Mouse (Mus musculus) MEL-GATA-1-ER (cell line): ENCODE measurements around the gene Fgfr2.

Experiments
- DNase-seq: peaks from one replicate; pipeline ENCODE4 v3.0.0-alpha.2; 2012; ENCODE audit warnings: low read depth; ENCODE audit errors: extremely low read depth

Fgfr2 gene

DNA sequence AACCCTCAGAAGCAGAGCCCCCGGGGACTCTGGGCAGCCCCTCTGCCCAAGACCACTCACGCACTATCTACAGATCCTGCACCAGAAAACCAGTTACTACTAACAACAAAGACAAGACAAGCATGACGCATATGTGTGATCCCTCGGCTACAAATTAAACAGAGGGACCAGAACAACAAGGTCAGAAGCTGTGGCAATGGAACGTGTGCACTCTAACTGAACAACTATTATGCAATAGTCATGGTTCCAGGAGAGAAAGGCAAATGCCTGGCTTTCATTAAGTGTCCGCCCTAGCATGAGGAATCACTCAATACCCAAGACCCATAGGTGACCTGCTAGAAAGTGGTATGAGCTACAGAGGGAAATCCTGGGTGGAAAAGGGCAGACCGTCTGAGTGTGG is 346.0 kb downstream of the Fgfr2 start:
- no peak for DNase-seq

DNA sequence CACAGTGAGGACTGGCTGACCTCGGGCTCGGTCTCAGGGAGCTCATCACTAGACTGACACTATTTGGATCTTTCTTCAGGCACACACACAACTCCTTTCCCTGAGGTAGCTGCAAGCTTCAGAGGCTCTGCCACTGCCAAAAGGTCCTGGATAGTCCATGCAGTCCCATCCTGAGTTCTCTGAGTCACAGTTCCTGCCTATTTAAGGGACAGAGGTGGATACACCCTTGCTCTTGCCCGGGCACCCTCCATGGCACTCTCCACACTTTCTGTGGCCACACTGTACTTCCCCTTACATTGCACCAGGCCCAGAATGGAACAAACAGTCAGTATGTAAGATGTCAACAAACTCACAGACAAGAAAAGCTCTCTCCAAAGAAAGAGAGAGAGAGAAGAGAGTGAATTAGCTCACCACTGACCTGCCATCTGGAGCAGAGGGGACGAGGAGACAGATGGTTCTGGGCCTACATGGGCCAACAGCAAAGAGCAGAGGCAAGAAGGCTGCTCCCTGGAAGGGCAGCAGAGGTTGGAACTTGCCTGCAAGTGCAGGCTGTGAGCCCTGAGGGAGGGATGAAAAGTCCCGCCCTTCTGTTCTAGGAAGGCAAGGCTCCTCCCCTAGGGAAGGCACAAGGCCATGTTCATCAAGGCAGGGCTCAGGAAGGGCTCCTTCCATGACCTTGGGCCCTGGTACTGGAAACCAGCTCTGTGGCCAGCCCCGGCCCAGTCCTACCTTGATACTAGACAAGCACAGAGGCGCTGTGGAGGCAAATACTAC is 346.6 kb downstream of the Fgfr2 start:
- no peak for DNase-seq

DNA sequence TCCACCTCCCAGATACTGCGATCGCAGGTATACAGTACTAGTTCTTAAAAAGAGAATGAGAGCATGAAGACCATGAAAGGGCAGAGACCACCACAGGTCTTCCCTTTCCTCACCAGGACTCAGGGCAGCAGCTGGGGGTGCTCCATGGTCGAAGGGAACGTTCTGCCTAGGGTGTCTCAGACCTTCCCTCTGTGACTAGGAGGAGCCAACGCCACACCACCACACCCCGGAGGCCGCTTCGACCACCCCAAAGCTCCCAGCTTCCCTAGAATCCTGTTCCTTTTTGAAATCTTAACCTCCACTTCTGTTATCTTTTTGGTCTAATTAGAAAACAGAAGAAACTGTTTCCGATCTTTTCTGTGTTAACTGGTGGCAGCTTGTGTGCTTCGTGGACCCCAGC is 347.2 kb downstream of the Fgfr2 start:
- no peak for DNase-seq

DNA sequence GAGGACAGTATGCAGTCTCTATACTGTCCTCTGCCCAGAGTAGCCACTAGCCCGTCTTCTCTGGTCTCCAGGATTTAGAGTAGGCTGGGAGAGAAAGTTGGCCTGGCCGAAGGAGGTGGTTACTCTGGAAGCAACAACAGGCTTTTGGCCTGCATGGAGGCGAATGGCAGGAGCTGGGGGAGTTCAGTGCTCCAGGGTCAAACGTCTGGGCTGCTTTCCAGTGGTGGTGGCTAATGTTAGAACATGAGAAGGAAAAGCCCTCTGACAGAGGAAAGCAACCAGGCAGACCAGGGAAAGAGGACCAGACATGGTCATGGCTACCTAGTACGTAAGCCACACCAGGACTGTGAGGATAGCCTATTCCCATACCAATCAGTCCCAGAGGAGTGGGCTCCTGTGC is 347.8 kb downstream of the Fgfr2 start:
- no peak for DNase-seq

DNA sequence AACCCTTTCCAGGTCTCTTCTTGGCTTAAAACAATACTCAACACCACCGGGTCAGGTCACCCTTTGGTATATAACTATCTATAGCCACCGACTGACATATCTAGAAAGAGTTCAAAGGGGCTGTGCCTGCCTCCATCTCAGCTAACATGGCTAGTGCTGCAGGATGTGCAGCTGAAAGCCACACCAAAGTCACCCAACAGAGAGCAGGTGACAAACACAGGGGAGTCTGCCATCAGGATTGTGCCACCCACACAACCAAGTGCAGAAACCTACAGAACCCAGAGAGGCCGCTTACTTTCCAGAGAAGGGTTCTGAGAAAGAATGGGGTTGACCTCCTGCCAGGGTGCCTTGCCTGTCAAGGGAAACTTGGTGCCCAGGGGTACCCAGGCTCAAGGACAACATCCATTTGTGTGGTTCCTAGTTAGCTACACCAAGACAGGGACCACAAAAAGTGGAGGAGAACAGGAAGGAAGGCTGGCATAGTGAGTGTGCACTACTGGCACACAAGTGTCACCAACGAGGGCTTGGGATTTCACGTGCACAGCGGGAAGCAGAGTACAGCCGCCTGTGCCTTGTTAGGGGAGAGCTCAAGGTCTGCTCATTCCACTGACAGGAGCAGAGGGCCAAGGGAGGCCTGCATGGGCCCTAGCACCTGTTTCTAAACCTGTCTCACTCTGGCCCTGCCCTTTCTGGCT is 350.0 kb downstream of the Fgfr2 start:
- no peak for DNase-seq

DNA sequence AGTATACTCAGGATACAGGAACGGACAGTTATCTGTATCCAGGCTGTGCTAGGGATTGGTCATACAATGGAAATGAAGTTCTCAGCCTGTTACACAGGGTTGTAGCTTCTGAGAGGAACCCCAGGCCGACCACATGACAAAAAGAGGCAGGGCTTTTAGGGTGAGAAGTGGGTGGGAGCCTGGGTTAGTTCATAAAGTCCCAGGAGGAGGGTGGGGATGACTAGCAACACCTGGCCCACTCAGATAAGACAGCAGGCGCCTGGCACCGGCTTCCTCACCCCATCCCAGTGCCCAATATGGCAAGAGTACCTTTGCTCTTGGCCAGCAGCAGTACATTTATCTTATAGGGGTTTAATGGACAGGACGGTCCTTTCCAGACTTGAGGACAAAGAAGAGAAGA is 350.7 kb downstream of the Fgfr2 start:
- DNase-seq, result peak; percentile 48

DNA sequence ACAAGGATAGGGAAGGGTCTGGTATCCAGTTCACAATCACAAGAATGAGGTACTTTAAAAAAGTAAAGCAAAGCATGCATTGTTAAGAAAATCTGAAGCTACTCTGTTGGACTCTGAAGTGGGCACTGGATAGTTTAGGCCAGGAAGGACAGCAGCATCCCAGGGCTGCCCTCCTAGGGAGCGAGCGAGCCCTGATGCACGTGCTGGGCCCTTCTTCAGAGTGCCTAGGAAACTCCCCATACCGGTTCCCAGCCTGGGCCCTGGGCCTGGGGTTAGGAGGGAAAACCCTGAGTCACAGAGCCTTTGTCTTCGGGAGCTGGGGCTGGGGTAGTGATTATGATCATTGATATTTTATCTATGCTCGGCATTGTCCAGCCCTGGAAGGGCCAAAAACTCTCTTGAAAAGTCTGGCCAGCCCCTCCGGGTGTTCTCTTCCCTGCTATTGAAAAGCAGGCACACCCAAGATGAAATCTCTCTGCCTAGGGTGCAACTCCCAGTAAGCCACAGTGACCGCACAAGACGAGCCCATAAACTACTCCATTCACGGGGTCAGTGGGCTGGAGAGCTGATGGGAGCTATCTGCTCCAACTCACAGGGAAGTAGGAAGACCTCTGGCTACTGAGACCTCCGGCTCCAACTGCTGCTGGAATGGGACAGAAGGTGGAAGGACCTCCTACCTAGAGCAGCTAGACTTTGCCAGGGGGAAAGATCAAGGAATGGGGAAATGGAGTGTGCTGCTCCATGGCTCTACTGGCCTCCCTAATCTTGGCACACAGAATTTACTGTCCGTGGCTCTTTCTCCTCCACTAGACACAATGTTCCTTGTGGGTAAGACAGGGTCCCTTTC is 354.4 kb downstream of the Fgfr2 start:
- no peak for DNase-seq

DNA sequence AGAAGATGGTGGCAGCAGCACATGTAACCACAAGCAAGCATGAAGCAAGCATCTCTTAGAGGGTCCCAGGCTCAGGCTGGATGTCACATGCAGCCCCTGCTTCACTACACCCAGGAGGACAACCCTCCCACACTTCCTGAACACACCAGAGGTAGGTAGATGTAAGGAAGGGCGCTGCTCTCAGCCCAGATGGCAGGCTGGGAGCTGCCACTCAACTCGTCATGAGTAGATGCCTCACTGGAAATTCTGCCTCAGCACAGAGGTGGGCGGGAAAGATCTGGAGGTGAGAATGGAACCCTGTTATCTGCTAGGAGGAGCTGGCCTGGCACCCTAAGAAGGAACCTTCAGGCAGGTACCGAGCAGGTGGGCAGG is 355.2 kb downstream of the Fgfr2 start:
- no peak for DNase-seq

DNA sequence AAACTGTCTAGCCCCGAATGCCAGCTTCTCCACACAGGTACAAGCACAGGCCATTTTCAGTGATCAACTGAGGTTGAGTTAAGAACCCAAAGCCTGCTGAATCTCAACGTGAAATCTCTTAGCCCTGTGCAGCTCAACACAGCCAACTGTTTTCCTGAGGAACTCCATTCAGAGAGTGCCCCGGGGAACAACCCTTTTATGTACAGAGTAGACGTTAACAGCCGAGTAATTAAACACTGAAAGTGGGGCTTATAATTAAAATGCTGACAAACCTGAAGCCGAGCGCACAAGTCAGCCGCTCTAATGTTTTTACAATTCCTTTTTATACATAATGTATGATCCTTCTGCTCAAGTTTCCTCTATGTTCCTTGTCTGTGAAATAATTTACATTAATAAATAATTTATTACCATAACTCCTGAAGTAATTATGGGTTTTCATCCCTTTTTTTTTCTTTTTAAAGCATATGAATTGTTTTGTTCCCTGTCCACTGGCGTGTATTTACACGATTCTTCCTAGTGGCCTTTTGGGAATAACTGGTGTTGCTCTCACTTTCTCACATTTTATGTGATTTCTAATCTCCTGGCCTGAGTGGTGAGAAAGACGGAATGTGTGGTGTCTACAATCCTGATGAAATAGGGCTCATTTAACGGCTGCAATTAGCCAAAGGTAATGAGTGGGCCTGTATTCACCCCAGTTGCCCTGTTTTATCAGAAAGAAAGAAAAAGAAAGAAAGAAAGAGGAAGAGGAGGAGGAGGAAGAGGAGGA is 355.7 kb downstream of the Fgfr2 start:
- DNase-seq, result no peak

DNA sequence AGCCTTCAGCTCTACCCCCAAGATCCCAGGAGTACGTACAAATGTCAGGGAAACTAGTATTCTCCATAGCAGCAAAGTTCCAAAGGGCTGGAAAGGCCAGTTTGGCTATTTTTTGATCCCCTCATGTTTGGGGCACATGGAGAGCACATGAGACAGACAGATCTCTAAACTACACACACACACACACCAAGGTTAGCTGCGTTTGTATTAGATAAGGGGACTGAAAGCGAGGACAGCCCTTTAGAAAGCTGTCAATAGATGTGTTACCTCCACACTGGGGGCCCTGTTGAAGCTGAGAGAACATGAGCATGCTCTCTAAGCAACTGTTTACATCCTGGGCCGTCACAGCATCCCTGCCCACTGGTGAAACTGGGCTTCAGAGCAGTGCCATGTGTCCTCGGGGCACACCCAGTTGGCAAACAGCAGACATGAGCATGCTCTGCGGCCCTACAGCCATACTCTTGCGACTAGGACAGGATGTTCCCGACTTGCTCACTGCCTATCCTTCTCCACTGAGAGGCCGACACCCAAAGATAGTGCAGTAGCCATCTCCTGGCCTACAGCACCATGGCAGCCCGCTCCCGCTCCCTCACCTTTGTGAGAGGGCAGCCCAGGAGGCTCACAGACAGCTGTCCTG is 356.8 kb downstream of the Fgfr2 start:
- peak; percentile 6 for DNase-seq

DNA sequence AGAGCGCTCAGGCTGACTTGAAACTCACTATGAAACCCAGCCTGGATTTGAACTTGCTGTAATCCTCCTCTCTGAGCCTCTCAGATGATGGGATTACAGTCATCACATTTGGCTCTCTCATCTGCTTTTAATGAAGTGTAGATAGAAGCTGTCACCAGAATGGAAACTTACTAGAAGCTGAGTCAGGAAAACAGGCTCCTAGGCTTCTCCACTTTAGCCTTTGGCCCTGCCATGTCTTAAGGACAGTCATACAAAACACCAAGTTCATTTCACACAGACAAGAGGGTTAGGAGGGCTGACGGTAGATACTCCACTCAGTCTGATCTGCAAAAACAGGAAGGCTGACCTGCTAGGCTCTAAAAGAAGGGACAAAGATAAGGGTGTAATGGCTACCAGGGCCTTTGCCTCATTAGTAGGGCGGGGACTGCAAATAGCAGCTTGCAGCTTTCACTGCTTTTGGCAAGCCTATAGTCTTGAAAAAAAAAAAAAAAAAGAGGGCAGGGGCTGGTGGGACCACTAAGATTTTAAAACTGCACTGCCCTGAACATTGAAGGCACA is 357.4 kb downstream of the Fgfr2 start:
- peak; percentile 41 for DNase-seq

DNA sequence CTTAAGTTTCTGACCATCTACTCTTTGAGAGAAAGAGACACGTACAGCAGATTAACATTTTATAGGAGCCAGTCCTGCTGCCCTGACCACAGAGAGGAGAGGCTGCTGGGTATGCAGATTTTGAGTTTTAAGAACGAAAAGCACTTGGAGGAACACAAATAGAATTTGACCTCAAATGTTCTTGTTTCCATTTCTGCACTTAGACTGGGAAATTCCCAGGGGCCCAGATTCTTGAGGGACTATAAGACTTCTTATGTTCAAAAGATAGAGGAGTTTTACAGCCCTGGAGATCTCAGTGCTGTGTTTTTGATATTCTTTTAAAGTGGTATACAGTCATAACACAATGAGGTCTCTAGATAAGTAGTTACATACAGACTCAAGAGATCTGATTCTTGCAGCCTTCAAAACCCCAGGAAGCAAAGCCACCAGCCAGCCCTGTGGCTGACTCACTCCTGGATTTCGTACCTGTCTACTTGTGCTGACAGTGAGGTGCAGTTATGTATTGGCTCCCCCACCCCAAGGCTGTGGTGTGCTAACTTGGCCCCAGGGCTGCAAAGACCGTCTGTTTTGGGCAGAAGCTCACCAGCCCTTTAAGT is 358.2 kb downstream of the Fgfr2 start:
- DNase-seq, result no peak

DNA sequence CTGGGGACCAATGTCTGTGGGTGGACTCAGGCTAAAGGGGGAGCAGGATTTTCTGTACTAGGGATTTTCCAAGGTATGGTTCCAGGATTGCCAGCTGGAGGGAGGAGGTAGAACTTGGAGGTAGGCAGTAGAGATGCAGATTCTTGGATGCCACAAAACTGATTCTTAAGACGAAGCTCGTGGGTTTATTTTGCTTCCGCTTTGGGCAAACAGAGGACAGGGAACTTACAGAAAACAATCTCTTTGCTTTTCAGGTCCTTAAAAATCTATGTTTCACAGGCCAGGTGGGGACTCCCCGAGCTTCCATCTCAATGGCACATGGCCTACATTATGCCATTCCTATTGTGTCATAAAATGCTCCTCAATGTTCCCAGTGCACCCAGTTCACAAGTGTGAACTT is 358.8 kb downstream of the Fgfr2 start:
- no peak for DNase-seq

DNA sequence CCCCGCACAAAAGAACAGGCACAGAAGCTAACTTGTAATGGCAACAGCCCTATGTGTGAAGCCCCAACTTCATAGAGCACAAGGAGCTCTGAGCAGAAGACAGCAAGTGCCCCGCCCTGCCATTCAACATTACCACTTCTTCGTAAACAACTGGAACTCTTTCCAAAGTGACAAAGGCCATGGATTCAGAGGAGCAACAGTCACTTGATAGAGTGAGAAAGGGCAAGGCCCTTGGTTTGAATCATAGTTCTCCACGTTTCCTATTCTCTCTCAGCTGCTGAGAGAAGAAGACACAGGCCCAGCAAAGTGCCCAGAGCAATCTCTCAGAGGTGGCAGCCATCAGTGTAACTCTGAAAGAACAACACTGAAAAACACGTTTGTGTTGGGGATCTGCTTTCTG is 359.2 kb downstream of the Fgfr2 start:
- DNase-seq, result no peak

DNA sequence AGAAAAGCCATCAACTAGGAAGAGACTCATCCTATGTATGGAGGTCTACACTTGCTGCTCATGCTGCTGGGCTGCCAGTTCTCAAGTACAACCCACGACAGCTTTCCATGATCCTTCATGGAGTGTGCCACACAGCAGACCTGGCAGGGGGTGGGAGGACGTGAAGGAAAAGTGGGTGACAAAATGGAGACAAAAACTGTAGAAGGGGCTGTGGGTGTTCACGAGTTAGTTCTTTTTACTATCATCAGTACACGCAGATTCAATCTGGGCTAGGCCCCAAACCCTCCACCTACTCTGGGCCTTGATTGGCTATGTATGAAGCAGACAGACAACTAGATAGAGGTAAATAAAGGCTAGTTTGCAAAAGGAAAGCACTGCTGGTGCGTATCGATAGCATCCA is 359.8 kb downstream of the Fgfr2 start:
- no peak for DNase-seq

DNA sequence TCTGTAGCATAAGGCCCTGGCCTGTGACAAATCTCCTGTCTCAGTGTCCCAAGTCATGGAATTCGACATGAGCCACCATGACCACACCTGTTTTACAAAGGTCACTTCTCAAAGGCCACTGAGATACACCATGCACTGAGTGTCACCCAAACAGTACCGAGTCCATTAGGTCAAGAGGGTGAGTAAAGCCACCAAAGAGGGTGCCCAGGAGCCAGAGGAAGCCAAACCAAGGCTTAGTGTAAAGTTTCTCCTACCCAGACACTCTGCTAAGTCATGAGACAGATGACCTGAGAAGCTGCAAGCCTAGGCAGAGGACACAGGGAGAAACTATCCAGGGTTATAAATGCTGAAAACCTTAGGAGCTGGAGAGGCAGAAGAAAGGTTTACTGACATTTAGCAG is 361.7 kb downstream of the Fgfr2 start:
- no peak for DNase-seq

DNA sequence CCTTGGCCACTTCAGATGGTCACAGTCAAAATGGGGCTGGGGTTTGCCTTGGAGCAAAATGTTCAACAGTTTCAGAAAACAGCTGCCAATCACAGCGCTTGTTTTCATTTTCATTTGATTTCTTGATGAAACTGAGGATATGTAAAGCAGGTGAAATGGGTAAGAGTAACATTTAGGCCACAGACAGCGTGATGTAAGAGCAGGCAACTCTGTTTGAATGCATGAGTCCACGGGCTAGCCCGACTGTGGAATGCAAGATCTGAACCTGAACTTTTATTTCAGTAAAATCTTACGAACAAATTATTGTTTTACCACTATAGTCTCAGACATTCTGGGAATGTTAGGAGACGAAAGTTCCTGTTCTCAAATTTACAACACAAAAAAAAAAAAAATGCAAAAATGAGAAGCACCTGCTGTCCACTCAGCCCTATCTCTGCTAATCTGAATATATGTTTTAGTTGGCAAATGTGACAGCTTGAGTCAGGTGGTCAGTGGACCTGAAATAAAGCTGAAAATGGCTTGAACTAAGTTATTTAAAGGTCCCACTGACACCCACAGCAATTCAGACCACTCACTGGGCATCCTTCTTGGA is 362.5 kb downstream of the Fgfr2 start:
- no peak for DNase-seq

DNA sequence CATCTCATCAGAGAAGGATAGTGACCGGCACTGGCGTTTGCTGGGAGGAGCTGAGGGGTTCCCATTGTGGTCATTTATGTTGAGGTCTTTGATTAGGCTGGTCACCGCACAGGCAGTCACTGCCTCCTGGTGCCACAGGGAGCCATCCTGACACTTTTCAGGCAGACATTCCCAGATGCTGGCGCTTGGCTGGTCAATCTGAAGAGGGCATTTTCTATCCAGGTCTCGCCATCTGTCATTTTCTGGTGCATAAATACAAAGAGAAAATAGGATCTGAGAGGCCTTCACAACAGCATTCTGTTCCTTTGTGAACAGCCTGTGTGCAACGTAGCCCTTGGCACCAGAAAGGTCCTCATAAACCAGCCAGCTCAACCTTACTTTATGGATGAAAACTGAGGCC is 363.2 kb downstream of the Fgfr2 start:
- DNase-seq, result no peak

DNA sequence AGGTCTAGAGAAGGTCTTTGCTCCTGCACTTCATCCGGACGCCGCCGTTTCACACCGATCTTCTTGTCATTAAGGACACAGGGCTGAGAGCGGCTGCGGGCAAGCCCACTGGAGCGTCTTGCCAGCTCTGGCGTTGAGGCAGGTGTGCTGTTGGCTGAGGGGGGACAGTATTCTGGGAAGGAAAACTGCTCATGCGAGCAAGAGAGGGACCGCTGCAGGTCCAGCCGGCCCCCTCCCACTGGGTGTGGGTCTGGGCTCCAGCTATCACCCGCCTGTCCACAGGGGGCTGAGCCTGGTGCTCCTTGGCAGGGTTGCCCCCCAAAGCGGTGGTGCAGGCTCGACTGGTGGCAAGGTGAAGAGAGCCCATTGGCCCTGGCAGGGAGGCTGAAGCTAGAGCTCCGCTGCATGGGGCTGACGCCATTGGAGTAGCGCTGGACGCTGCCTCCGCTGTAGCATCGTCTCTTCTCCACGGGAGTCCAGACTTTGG is 363.7 kb downstream of the Fgfr2 start:
- no peak for DNase-seq

DNA sequence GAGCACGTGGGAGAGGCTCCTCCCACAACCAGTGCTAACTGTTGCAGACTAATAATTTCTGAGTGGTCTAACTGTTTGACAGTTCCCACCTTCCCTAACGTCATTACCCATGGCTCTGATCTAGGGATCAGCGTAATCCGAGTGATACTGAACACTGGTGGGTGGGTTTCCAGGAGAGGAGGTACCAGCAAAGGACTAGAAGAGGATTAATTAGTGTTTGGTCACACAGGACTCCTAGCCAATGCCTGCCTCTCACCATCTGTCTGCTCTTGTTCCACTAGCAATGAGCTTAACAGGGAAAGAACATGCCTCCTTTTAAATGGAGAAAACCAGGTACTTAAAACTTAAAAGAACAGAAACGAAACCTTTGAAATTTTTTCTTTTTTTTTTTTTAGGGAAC is 364.3 kb downstream of the Fgfr2 start:
- no peak for DNase-seq
